Mouse (Mus musculus): Measurements from ENCODE around the gene Cnot10. TPM values are rescaled to one million over a fixed set of nuclear protein-coding genes. Genes with fewer than 3 reads are reported as not detected.
A peak's percentile ranks its signal among the peaks of the same experiment; 100 is the strongest.

The Cnot10 gene
- polyA plus RNA-seq, 1 experiment, result 61.0 TPM

DNA sequence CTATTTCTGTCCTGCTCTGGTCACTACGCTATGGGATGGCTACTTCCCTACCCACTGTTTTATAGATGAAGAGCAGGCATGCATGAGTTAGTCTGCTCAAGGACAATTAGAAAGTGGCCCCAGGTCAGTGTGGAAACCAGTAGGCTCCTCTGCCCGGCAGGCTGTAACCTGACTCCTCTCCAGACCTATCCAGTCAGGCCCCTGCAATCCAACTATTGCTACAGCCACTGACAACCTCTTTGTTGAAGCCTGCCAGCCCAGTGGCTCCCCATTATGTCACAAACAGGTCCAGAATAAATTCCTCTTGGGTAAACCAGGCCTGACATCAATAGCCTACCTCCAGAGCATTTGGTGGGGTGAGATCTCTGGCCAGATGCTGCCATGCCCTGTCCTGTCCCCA lies 103.4 kb downstream of the Cnot10 start:
- H3K27ac ChIP-seq (ENCODE audit: insufficient read depth, low read length), result peak overlapping the region; percentile 90
- TF ChIP-seq POLR2A (IDR thresholded peaks at IDR 0.05; ENCODE audit: insufficient read depth, low read length) (no peak), EP300 (IDR thresholded peaks at IDR 0.05; ENCODE audit: insufficient read depth, low read depth, low read length) (peak; percentile 83; the same call in 1 of the 2 replicates)
- peaks cover 7% of the 10 kb centered on the region for H3K4me1 ChIP-seq (ENCODE audit: control insufficient read depth, insufficient read depth, low read length)

More for the DNA sequence above, 103.4 kb downstream of the Cnot10 start:
- Histone ChIP-seq H3K9ac (ENCODE audit: low read depth, poor library complexity, severe bottlenecking) (no peak overlapping the region), H3K4me3 (ENCODE audit: low read depth, low read length) (no peak overlapping the region), H3K36me3 (ENCODE audit: control insufficient read depth, insufficient read depth, low read length, poor library complexity, severe bottlenecking) (peaks cover 7% of the 10 kb centered on the region), H3K27me3 (ENCODE audit: control insufficient read depth, insufficient read depth, low read length, poor library complexity, severe bottlenecking) (no peaks in the 10 kb centered on the region), H3K9me3 (replicated peaks; ENCODE audit: control insufficient read depth, insufficient read depth, low read length, poor library complexity, severe bottlenecking) (no peaks in the 10 kb centered on the region)

Other genes starting within 250 kb of the Cnot10 start
- 45.7 and 53.3 TPM in 2 replicates for gene Crtap, start 249.5 kb downstream of the Cnot10 start, polyA plus RNA-seq (2011; ENCODE audit: insufficient read depth, insufficient read length, low read depth, missing spikeins)
- gene Glb1, start 239.1 kb downstream of the Cnot10 start, polyA plus RNA-seq (2011; ENCODE audit: insufficient read depth, insufficient read length, low read depth, missing spikeins), result 41.1 TPM in 2 replicates
- gene Tmppe, start 239.1 kb downstream of the Cnot10 start, polyA plus RNA-seq (2011; ENCODE audit: insufficient read depth, insufficient read length, low read depth, missing spikeins), result 6.5 and 7.3 TPM in 2 replicates
- 0.57 and 1.4 TPM in 2 replicates for gene Ccr4, start 135.3 kb downstream of the Cnot10 start, polyA plus RNA-seq (2011; ENCODE audit: insufficient read depth, insufficient read length, low read depth, missing spikeins)
- gene C130032M10Rik, start 124.5 kb downstream of the Cnot10 start, polyA plus RNA-seq (2011; ENCODE audit: insufficient read depth, insufficient read length, low read depth, missing spikeins), result not detected in 2 replicates
- gene Trim71, start 75.8 kb downstream of the Cnot10 start, polyA plus RNA-seq (2011; ENCODE audit: insufficient read depth, insufficient read length, low read depth, missing spikeins), result 120 and 122 TPM in 2 replicates
- gene Dync1li1, start 48.6 kb upstream of the Cnot10 start, polyA plus RNA-seq (2011; ENCODE audit: insufficient read depth, insufficient read length, low read depth, missing spikeins), result 73.5 and 73.8 TPM in 2 replicates
- gene Cmtm6, start 90.9 kb upstream of the Cnot10 start, polyA plus RNA-seq (2011; ENCODE audit: insufficient read depth, insufficient read length, low read depth, missing spikeins), result 47.4 and 49.3 TPM in 2 replicates
- gene Cmtm7, start 141.7 kb upstream of the Cnot10 start, polyA plus RNA-seq (2011; ENCODE audit: insufficient read depth, insufficient read length, low read depth, missing spikeins), result 60.6 and 63.7 TPM in 2 replicates
- 7.8 and 8.2 TPM in 2 replicates for gene Cmtm8, start 204.0 kb upstream of the Cnot10 start, polyA plus RNA-seq (2011; ENCODE audit: insufficient read depth, insufficient read length, low read depth, missing spikeins)

Measured in ES-Bruce4 (cell line).